Mouse (Mus musculus): ENCODE measurements around the gene Fbxw10.

The Fbxw10 gene

DNA sequence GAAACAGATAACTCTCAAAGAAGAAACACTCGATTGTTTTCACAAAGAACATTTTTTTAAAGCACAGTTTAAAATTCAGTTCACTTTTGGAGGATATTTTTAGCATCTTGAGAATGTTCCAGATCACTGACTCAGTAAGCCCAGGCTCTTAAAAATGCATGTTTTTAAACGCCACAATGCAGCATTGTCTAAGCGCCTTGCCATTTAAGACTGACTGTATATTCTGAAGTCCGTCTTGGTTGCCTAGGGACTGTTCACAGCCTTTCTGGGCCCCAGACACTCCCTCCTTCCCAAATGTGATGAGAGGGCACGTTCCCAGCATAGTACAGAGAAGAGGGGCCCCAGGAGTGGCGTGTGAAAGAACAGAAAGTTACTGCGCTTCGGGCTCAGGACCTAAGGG lies 64.5 kb downstream of the Fbxw10 start:
- no peak for DNase-seq (ENCODE audit: low read depth, low spot score)
- no peaks in the 10 kb centered on the region for H3K36me3 ChIP-seq (ENCODE audit: control insufficient read depth, insufficient read depth, low read length, poor library complexity, severe bottlenecking)
- H3K27me3 ChIP-seq (ENCODE audit: control insufficient read depth, insufficient read depth, low read length, poor library complexity, severe bottlenecking): no peaks in the 10 kb centered on the region

GRCm38 (mm10) chr11:62913141-62913540 lies 66.3 kb downstream of the Fbxw10 start:
- no peak for DNase-seq (ENCODE audit: low read depth, low spot score)
- H3K27me3 ChIP-seq (ENCODE audit: control insufficient read depth, insufficient read depth, low read length, poor library complexity, severe bottlenecking): no peaks in the 10 kb centered on the region
- H3K36me3 ChIP-seq (ENCODE audit: control insufficient read depth, insufficient read depth, low read length, poor library complexity, severe bottlenecking): no peaks in the 10 kb centered on the region

DNA sequence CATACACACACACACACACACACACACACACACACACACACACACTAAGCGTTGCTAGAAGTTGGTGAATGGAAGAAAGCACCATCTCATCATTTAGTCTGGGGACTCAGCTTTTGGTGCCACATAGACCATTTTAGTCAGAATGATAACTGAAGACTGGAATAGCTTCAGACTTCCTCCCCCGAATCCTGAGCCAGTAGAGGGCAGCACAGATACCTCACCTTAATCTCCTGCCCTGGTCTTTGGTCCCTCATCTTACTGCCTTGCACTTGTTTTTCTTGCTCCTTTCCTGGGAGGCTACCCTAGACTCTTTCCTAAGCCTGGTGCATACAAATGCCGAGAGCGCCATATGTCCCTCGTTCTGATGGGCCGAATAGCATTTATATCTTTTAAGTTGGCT lies 67.7 kb downstream of the Fbxw10 start:
- no peaks in the 10 kb centered on the region for H3K36me3 ChIP-seq (ENCODE audit: control insufficient read depth, insufficient read depth, low read length, poor library complexity, severe bottlenecking)
- DNase-seq (ENCODE audit: low read depth, low spot score): peak; percentile 36
- no peaks in the 10 kb centered on the region for H3K27me3 ChIP-seq (ENCODE audit: control insufficient read depth, insufficient read depth, low read length, poor library complexity, severe bottlenecking)

- Histone ChIP-seq H3K36me3 (ENCODE audit: control insufficient read depth, insufficient read depth, low read length, poor library complexity, severe bottlenecking) (no peaks in the 10 kb centered on the region), H3K27me3 (ENCODE audit: control insufficient read depth, insufficient read depth, low read length, poor library complexity, severe bottlenecking) (no peaks in the 10 kb centered on the region)
- no peak for DNase-seq (ENCODE audit: low read depth, low spot score)
Measured at GRCm38 (mm10) chr11:62915486-62915885, 68.6 kb downstream of the Fbxw10 start.

DNA sequence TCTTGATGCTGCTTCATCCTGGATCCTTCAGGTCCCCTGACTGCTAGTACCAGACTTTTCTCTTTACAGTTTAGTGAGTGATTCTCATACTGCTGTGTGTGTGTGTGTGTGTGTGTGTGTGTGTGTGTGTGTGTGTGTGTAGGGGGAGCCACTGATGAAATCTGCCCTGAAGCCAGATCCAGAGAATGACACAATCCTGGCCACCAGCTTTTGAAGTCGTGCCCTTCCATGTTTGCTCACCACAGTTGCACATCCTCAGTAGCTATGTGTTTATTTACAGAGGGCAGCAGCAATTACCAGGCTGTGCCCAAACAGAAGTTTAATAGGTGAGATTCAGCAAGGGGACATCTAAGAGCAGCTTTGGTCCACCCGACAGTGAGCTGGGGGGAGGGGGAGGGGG lies 69.9 kb downstream of the Fbxw10 start:
- H3K27me3 ChIP-seq (ENCODE audit: control insufficient read depth, insufficient read depth, low read length, poor library complexity, severe bottlenecking): no peaks in the 10 kb centered on the region

GRCm38 (mm10) chr11:62919946-62920742 lies 73.3 kb downstream of the Fbxw10 start:
- Histone ChIP-seq H3K36me3 (ENCODE audit: control insufficient read depth, insufficient read depth, low read length, poor library complexity, severe bottlenecking) (no peaks in the 10 kb centered on the region), H3K27me3 (ENCODE audit: control insufficient read depth, insufficient read depth, low read length, poor library complexity, severe bottlenecking) (no peaks in the 10 kb centered on the region)
- no peak for DNase-seq (ENCODE audit: low read depth, low spot score)

More for the DNA sequence above, 69.9 kb downstream of the Fbxw10 start:
- no peaks in the 10 kb centered on the region for H3K36me3 ChIP-seq (ENCODE audit: control insufficient read depth, insufficient read depth, low read length, poor library complexity, severe bottlenecking)
- no peak for DNase-seq (ENCODE audit: low read depth, low spot score)

GRCm38 (mm10) chr11:62920743-62921050 lies 73.8 kb downstream of the Fbxw10 start:
- no peak for DNase-seq (ENCODE audit: low read depth, low spot score)
- H3K27me3 ChIP-seq (ENCODE audit: control insufficient read depth, insufficient read depth, low read length, poor library complexity, severe bottlenecking): no peaks in the 10 kb centered on the region
- no peaks in the 10 kb centered on the region for H3K36me3 ChIP-seq (ENCODE audit: control insufficient read depth, insufficient read depth, low read length, poor library complexity, severe bottlenecking)

DNA sequence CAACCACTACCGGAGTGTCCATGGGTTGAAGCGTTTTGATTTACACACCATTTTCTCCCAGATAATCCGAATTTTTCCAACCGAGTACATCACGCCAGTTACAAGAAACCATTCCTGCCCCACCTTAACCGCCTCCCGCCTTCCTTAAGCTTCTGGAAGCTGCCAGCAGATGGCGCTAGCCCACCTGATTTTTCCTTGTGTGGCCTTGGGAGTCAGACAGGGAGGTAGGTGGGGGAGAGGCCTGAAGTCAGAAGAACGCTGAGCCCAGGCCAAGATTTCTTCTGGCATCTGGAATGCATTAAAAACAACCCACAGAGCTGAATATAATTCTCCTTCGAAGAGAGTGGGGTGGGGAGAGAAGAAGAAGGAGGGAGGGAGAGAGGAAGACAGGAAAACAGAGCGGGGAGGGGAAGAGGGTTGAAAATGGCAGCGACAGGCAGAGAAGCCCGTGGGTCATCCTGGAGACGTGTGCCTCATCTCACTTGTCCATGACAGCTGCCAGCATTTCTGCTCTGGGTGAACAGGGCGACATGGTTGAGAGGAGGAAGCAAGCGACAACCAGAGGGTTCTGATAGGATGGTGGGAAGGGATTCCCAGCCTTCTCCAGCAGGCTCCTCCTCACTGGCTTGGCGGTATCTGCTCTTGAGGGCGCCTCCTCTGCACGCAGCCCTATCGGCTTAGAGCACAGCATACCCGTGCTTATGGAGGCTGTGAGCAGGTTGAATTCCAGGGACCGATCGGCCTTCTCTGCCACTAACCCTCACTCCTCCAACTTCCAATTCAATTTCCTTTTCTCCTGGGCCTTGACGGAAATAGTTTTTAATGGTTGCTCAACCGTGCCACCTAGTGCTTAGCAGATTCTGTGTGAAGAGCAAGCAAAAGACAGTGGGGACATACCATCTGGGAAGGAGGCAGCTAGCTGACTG lies 74.4 kb downstream of the Fbxw10 start:
- H3K36me3 ChIP-seq (ENCODE audit: control insufficient read depth, insufficient read depth, low read length, poor library complexity, severe bottlenecking): no peaks in the 10 kb centered on the region
- no peaks in the 10 kb centered on the region for H3K27me3 ChIP-seq (ENCODE audit: control insufficient read depth, insufficient read depth, low read length, poor library complexity, severe bottlenecking)
- DNase-seq (ENCODE audit: low read depth, low spot score): peak; percentile 64

GRCm38 (mm10) chr11:62924091-62924761 lies 77.4 kb downstream of the Fbxw10 start:
- no peaks in the 10 kb centered on the region for H3K36me3 ChIP-seq (ENCODE audit: control insufficient read depth, insufficient read depth, low read length, poor library complexity, severe bottlenecking)
- H3K27me3 ChIP-seq (ENCODE audit: control insufficient read depth, insufficient read depth, low read length, poor library complexity, severe bottlenecking): no peaks in the 10 kb centered on the region
- DNase-seq (ENCODE audit: low read depth, low spot score): no peak
